Mouse (Mus musculus): ENCODE measurements around the gene Zdhhc4.

DNA sequence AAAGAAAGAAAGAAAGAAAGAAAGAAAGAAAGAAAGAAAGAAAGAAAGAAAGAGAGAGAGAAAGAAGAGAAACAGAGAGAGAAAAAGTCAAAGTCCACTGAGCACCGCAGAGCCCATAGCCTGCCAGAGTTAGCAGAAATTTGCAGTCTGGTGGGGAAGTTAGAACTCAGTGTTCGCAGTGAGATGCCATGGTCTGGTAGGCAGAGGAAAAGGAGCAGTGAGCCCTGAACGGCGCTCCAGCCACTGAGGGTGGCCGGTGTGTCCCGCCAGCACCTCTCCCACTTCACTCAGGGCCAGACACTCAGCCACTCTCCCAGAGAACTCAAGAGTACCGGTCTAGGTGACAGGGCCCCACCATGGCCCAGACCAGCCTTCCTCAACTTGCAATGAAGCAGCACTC, 24.8 kb downstream of the Zdhhc4 start:
- TF ChIP-seq EP300 (optimal IDR thresholded peaks at IDR 0.05) (no peak), CTCF (IDR thresholded peaks at IDR 0.05; ENCODE audit: low read depth) (no peak)

All from stomach, postnatal 0 days (tissue).